Mouse (Mus musculus) forebrain, embryonic 13.5 days (tissue): ENCODE measurements at regions not wholly inside any gene's neighbourhood (a gene's known extent, or its start where the extent isn't known, plus 50 kb on each side); places are given as distances from the start of the nearest gene placed in this dataset.
"Not testable (repeated sequence)": the region's sequence is repeated elsewhere in the genome, so short reads cannot be mapped to it uniquely, and the experiment has no call there.

Experiments
- ATAC-seq: fragments of 200-750 bp; cut with Nextera tagmentation; 2 replicates; pipeline ENCODE4 v1.8.0; 2017
- H3K27ac ChIP-seq: fragments of 300-500 bp; sonication (generic); 2 replicates; pipeline ENCODE4 v1.5.1; 2015; ENCODE audit warnings: inconsistent platforms, mild to moderate bottlenecking, moderate library complexity
- H3K27me3 ChIP-seq: fragments of 300-500 bp; sonication (generic); 2 replicates; pipeline ENCODE4 v1.6.1; 2015; ENCODE audit warnings: mild to moderate bottlenecking, inconsistent platforms
- H3K36me3 ChIP-seq: fragments of 300-500 bp; sonication (generic); 2 replicates; pipeline ENCODE4 v1.6.1; 2015; ENCODE audit warnings: mild to moderate bottlenecking, inconsistent platforms; ENCODE audit not compliant: poor library complexity, severe bottlenecking
- H3K4me1 ChIP-seq: fragments of 300-500 bp; sonication (generic); 2 replicates; pipeline ENCODE4 v1.6.1; 2015; ENCODE audit warnings: inconsistent platforms
- H3K4me2 ChIP-seq: fragments of 300-500 bp; sonication (generic); 2 replicates; pipeline ENCODE4 v1.6.1; 2015; ENCODE audit warnings: inconsistent platforms, mild to moderate bottlenecking, moderate library complexity
- H3K4me3 ChIP-seq: fragments of 300-500 bp; sonication (generic); 2 replicates; pipeline ENCODE4 v1.5.1; 2015; ENCODE audit warnings: mild to moderate bottlenecking, inconsistent platforms
- H3K9ac ChIP-seq: fragments of 300-500 bp; sonication (generic); 2 replicates; pipeline ENCODE4 v1.6.1; 2015; ENCODE audit warnings: mild to moderate bottlenecking, inconsistent platforms
- H3K9me3 ChIP-seq: fragments of 300-500 bp; sonication (generic); replicated peaks from 2 replicates; pipeline ENCODE4 v1.6.1; 2016; ENCODE audit warnings: inconsistent platforms
- WGBS: fragments of 180-500 bp; shearing (Covaris S2); methylation state at CpG from one replicate; pipeline ENCODE4 v1.1.7; 2015; 5-methylcytosine and 5-hydroxymethylcytosine counted together

DNA sequence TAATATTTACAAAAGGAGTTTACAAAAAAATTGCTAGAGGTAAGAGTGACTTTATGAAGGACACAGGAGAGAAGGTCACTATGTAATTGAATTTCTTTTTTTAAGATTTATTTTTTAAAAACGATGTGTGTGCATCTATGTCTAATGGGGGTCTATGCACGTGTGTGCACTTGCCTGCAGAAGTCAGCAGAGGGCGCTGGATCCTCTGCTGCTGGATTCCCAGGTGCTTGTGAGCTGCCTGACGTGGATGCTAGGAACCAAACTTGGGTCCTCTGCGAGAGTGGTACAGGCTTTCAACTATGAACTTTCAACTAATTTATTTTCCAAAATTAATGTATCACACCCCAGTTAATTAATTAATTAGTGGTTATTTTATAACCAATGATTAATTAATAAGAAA, 85.0 kb downstream of the Glrx3 start:
- WGBS = 81% methylated on average over 5 of the region's 5 CpGs
- no peak overlapping the region for H3K4me2 ChIP-seq

DNA sequence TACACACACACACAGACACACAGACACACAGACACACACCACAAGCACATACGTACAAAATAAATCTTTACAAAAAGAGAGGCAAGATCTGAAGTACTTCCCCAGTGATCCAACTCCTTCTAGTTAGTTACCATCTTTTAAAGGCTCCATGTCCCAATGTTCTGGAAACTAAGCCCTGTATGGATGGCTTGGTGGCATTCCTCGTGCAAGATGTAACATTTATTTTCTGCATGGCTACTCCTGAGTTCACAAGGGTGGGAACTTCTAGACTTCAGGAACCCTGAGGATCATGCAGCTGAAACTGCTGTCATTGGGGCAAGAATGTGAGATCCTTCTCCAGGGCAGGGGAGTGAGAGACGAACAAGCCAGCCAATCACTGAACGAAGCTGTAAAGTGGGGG, 96.1 kb downstream of the Glrx3 start:
- no peak overlapping the region for H3K4me2 ChIP-seq

More for the DNA sequence above, 85.0 kb downstream of the Glrx3 start:
- H3K36me3 ChIP-seq = no peaks in the 10 kb centered on the region
- ATAC-seq = no peak
- H3K27ac ChIP-seq = no peak overlapping the region
- 0 out of 2 replicates have a peak, but pooled peaks cover 8% of the 10 kb centered on the region for H3K4me1 ChIP-seq
- no peak overlapping the region for H3K4me3 ChIP-seq
- no peaks in the 10 kb centered on the region for H3K27me3 ChIP-seq
- H3K9me3 ChIP-seq = no peaks in the 10 kb centered on the region
- H3K9ac ChIP-seq = no peak overlapping the region

DNA sequence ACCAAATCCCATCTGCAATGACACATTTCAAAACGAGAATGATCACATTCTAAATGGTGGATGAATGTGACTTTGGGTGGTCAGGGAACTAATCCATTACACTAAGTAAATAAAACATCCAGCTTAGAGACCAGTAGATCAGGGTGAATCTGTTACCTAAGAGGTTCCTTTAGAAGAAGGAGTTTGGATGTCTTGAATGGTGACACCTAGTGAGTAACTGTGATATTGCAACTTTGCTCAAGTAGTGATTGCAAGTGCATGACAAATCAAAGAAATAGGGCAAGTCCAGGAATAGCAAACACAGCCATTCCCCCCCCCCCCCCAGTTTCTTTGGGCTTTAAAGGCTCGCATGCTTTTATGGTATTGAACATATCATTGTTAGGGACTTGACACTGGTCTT, 112.6 kb downstream of the Glrx3 start:
- H3K9me3 ChIP-seq = no peaks in the 10 kb centered on the region
- H3K27ac ChIP-seq = no peak overlapping the region
- H3K36me3 ChIP-seq = no peaks in the 10 kb centered on the region
- no peak overlapping the region for H3K9ac ChIP-seq
- no peaks in the 10 kb centered on the region for H3K27me3 ChIP-seq
- 34% methylated on average over 2 of the region's 2 CpGs for WGBS
- no peak overlapping the region for H3K4me3 ChIP-seq
- ATAC-seq = no peak
- H3K4me1 ChIP-seq = no peaks in the 10 kb centered on the region
- H3K4me2 ChIP-seq = no peak overlapping the region

More for the DNA sequence above, 96.1 kb downstream of the Glrx3 start:
- no peaks in the 10 kb centered on the region for H3K4me1 ChIP-seq
- 85% methylated on average over 4 of the region's 4 CpGs for WGBS
- H3K27ac ChIP-seq = no peak overlapping the region
- no peaks in the 10 kb centered on the region for H3K27me3 ChIP-seq
- ATAC-seq = no peak
- no peaks in the 10 kb centered on the region for H3K36me3 ChIP-seq
- no peaks in the 10 kb centered on the region for H3K9me3 ChIP-seq
- H3K9ac ChIP-seq = no peak overlapping the region
- no peak overlapping the region for H3K4me3 ChIP-seq

- WGBS = 39% methylated on average over 5 of the region's 5 CpGs
- no peak overlapping the region for H3K27ac ChIP-seq
- no peaks in the 10 kb centered on the region for H3K9me3 ChIP-seq
- H3K27me3 ChIP-seq = no peaks in the 10 kb centered on the region
- ATAC-seq = no peak
- H3K4me3 ChIP-seq = no peak overlapping the region
- H3K36me3 ChIP-seq = no peaks in the 10 kb centered on the region
- H3K4me2 ChIP-seq = no peak overlapping the region
- no peaks in the 10 kb centered on the region for H3K4me1 ChIP-seq
- H3K9ac ChIP-seq = no peak overlapping the region
Observed at GRCm38 (mm10) chr7:137552551-137553198, 115.3 kb downstream of the Glrx3 start.

- no peaks in the 10 kb centered on the region for H3K4me1 ChIP-seq
- no peak overlapping the region for H3K27ac ChIP-seq
- no peak overlapping the region for H3K4me3 ChIP-seq
- no peak overlapping the region for H3K4me2 ChIP-seq
- no peaks in the 10 kb centered on the region for H3K27me3 ChIP-seq
- no peaks in the 10 kb centered on the region for H3K9me3 ChIP-seq
- 64% methylated on average over 2 of the region's 2 CpGs for WGBS
- ATAC-seq = no peak
- no peak overlapping the region for H3K9ac ChIP-seq
- H3K36me3 ChIP-seq = no peaks in the 10 kb centered on the region
Observed at GRCm38 (mm10) chr7:137555481-137555880, 118.1 kb downstream of the Glrx3 start.

DNA sequence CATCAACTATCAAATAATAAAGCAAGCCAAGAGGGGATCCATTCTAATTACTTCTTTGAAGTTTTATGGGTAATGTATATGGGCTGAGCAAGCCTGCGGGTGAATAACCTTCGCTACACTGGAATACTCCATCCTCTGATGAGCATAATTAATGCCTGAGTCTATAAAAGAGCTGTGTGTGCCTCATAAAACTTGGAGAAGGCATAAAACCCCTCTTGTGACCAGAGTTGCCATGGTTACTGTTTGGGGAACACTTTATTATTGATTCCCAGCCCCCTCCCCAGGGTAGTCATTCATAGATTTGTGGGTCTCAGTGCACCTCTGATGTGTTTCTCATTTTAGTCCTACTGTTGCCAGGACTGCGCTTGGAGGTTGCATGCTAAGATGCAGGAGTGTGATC, 120.0 kb downstream of the Glrx3 start:
- Histone ChIP-seq H3K9me3 (no peaks in the 10 kb centered on the region), H3K27ac (no peak overlapping the region), H3K4me2 (no peak overlapping the region), H3K27me3 (no peaks in the 10 kb centered on the region), H3K4me3 (no peak overlapping the region), H3K4me1 (no peaks in the 10 kb centered on the region), H3K9ac (no peak overlapping the region), H3K36me3 (no peaks in the 10 kb centered on the region)
- 79% methylated on average over 3 of the region's 3 CpGs for WGBS
- no peak for ATAC-seq

- H3K9me3 ChIP-seq = no peaks in the 10 kb centered on the region
- 84% methylated on average over 3 of the region's 3 CpGs for WGBS
- ATAC-seq = no peak
- H3K36me3 ChIP-seq = no peaks in the 10 kb centered on the region
- no peak overlapping the region for H3K9ac ChIP-seq
- no peaks in the 10 kb centered on the region for H3K27me3 ChIP-seq
- H3K4me1 ChIP-seq = no peaks in the 10 kb centered on the region
- H3K4me2 ChIP-seq = no peak overlapping the region
- H3K27ac ChIP-seq = no peak overlapping the region
- no peak overlapping the region for H3K4me3 ChIP-seq
Observed at GRCm38 (mm10) chr7:137558871-137559270, 121.5 kb downstream of the Glrx3 start.

DNA sequence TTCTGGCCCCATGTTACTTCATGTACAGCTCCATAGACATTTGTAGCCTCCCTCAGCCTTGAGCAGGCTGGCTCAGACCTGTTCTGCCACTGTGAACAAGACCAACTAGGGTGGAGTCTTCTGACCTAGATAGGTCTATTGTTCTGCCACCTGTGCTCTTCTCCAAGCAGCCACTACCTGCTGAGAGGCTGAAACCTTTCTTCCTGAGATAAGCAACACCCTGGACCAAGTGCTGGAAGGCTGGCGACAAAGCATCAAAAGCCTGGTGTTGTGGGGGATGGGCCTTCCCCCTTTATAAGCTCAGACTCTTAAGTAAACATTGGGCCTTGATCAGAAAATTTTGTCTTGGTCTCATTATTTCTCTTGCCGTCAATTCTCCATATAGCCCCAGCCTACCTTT, 132.8 kb downstream of the Glrx3 start:
- Histone ChIP-seq H3K27me3 (no peaks in the 10 kb centered on the region), H3K4me1 (no peaks in the 10 kb centered on the region), H3K4me3 (no peak overlapping the region), H3K9me3 (no peaks in the 10 kb centered on the region), H3K27ac (no peak overlapping the region), H3K36me3 (no peaks in the 10 kb centered on the region), H3K9ac (no peak overlapping the region), H3K4me2 (no peak overlapping the region)
- no peak for ATAC-seq
- 81% methylated on average over 2 of the region's 2 CpGs for WGBS

- H3K9me3 ChIP-seq = no peaks in the 10 kb centered on the region
- H3K4me3 ChIP-seq = no peak overlapping the region
- no peak overlapping the region for H3K27ac ChIP-seq
- H3K27me3 ChIP-seq = no peaks in the 10 kb centered on the region
- WGBS = 72% methylated on average over 3 of the region's 3 CpGs
- no peaks in the 10 kb centered on the region for H3K4me1 ChIP-seq
- no peak for ATAC-seq
- H3K4me2 ChIP-seq = no peak overlapping the region
- no peaks in the 10 kb centered on the region for H3K36me3 ChIP-seq
- H3K9ac ChIP-seq = no peak overlapping the region
Observed at GRCm38 (mm10) chr7:137575491-137575890, 138.1 kb downstream of the Glrx3 start.

GRCm38 (mm10) chr7:137576251-137576650, 138.8 kb downstream of the Glrx3 start:
- no peak for ATAC-seq

GRCm38 (mm10) chr7:137583556-137583955, 146.1 kb downstream of the Glrx3 start:
- Histone ChIP-seq H3K27me3 (no peaks in the 10 kb centered on the region), H3K27ac (no peak overlapping the region), H3K36me3 (no peaks in the 10 kb centered on the region), H3K4me2 (no peak overlapping the region), H3K9ac (no peak overlapping the region), H3K4me1 (no peaks in the 10 kb centered on the region), H3K9me3 (peaks cover 6% of the 10 kb centered on the region; the same call in 1 of the 2 replicates), H3K4me3 (no peak overlapping the region)
- WGBS = 90% methylated on average over 2 of the region's 2 CpGs
- ATAC-seq = no peak

More at GRCm38 (mm10) chr7:137576251-137576650, 138.8 kb downstream of the Glrx3 start:
- Histone ChIP-seq H3K27ac (no peak overlapping the region), H3K36me3 (no peaks in the 10 kb centered on the region), H3K9me3 (no peaks in the 10 kb centered on the region), H3K9ac (no peak overlapping the region), H3K4me2 (no peak overlapping the region), H3K27me3 (no peaks in the 10 kb centered on the region), H3K4me1 (no peaks in the 10 kb centered on the region), H3K4me3 (no peak overlapping the region)
- WGBS = 70% methylated on average over 6 of the region's 6 CpGs

- not testable (repeated sequence) for ATAC-seq, H3K27ac ChIP-seq, H3K4me1 ChIP-seq, H3K36me3 ChIP-seq, H3K4me3 ChIP-seq, H3K9ac ChIP-seq, H3K4me2 ChIP-seq, H3K9me3 ChIP-seq, H3K27me3 ChIP-seq
- WGBS = 92% methylated on average over 4 of the region's 4 CpGs
Observed at GRCm38 (mm10) chr7:137584916-137585315, 147.5 kb downstream of the Glrx3 start.

- Histone ChIP-seq H3K27me3 (no peaks in the 10 kb centered on the region), H3K4me3 (no peak overlapping the region), H3K9ac (no peak overlapping the region), H3K4me1 (no peaks in the 10 kb centered on the region), H3K27ac (no peak overlapping the region), H3K4me2 (no peak overlapping the region), H3K9me3 (no peaks in the 10 kb centered on the region), H3K36me3 (no peaks in the 10 kb centered on the region)
- 84% methylated on average over 8 of the region's 8 CpGs for WGBS
- ATAC-seq = no peak
Observed at GRCm38 (mm10) chr7:137593570-137593969, 156.2 kb downstream of the Glrx3 start.
